Mouse (Mus musculus): Measurements from ENCODE around the gene Mettl11b. TPM values are rescaled to one million over a fixed set of nuclear protein-coding genes. Genes with fewer than 3 reads are reported as not detected.

Mettl11b gene
- 0.17 and 0.23 TPM in 2 replicates for polyA plus RNA-seq (2015; fragmentation: Nextera tagmentation; extraction: Ambion mirVana)

DNA sequence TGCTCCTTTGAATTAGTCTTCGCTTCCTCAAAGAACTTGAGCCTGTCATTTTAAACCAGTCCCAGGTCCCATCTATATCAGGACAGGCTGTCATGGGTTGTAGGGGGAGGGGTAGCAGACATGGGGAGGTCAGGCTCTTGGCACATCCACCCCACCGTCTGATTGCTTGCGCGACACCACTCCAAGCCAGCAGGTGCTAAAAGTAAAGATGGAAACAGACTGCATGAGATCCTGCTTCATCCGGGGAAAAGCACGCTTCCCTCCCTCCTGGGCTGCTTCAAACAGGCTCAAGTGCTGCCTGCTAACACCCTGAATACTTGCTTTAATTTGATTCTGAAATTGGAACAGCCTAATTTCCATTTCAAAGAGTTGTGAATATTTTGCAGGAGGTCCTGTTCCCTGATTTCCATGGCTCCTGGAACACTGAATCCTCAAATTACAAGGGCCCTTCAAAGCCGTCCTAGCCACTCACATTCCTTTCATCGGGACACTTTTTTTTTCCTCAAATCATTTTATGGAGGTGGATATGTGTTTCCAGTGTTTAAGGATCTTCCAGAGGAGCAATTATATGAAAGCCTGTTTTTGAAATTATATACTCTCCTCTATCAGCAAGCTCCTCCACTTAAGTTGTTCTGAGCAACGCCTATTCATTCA lies at the start of gene Mettl11b:
Gene Mettl11b (minus strand): TSS at position 127 of the 654 bp plus-strand sequence.

Other genes starting within 250 kb of the Mettl11b start
- gene Kifap3, start 54.4 kb upstream of the Mettl11b start, polyA plus RNA-seq (2015; fragmentation: Nextera tagmentation; extraction: Ambion mirVana), result 16.1 and 24.1 TPM in 2 replicates
- gene Scyl3, start 203.9 kb upstream of the Mettl11b start, polyA plus RNA-seq (2015; fragmentation: Nextera tagmentation; extraction: Ambion mirVana), result 11.9 and 17.9 TPM in 2 replicates

Measured in adrenal gland, postnatal 0 days (tissue).